Mouse (Mus musculus): ENCODE data around the gene Scn1b.

Gene Scn1b

DNA sequence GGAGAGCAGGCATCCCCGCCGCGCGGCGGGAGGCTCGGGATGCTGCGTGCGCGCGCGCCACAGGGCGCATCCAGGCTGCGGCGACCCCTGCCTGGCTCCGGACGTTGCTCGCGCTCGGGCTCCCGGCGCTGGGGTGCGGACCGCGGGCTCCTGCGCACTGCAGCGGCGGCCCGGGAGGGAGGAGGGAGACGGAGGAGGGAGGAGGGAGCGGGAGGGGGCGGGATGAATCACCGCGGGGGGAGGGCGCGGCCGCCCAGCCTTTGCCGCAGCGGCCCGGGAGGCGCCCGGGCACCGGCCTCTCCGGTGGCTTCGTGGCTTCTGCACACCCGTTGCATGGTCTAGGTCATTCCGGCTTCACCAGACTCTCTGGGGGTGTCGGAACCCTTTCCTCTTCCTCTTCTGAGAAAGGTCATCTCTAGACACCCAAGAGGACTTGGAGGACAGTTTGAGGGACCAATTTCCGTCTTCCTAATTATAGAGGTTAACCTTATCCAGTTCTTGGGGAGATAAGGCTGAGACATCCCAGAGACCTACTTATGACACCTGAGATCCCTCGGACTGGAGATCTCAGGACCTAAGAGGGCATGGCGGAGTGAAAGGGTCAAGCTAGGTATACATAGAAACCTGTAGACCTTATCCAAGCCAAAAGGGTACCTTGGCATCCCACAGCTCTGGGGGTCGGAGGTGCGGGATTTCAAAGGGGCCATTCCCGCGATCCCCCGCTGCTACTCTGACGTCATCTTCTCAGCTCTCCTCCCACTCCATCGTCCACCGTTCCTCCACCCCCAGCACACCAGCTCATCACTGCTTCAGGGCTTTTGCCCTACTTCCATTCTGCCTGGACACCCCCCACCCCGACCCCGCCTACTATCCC is at the start of gene Scn1b:
Gene Scn1b (minus strand): TSS at position 153 of the 874 bp plus-strand sequence.
- peak; percentile 56 to 58 for DNase-seq

DNA sequence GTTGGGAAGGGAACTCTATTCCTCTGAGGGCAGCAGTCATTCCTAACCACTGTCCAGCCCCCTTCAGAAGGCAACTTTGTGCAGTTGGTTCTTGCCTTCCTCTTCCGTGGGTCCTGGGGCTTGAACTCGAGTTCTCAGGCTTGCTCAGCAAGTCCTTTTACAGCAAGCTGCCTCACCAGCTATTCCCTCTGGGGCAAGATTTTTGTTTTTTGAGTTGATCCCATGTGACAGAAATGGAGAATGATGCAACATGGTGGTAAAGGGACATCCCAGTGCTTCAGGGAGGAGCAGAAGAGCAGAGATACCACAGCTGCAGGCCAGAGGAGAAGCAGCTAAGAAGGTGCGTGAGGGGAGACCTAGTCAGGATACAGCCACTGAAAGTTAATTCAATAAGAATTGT is 48.3 kb upstream of the Scn1b start:
- no peak for DNase-seq

- DNase-seq, result no peak
These were observed 47.7 kb upstream of the Scn1b start for GRCm38 (mm10) chr7:31174466-31174865.

GRCm38 (mm10) chr7:31172238-31172637 is 45.4 kb upstream of the Scn1b start:
- peak; percentile 32 to 47 for DNase-seq

DNA sequence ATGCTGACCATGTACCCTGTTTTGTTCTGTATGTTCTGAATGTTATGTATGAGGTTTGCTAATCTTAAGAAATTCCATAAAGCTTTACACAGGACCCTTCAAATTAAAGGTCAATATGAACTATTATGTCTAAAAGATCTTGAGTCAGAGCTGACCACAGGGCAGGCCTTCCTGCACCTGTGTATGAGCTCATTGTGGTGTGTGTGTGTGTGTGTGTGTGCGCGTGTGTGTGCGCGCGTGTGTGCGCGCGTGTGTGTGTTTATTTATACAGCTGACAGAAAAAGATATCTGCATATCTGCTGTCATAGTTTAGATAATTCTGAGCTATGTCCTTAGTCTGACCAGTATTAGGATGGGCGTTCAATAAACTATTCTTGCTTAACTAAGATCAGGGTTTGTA is 43.7 kb upstream of the Scn1b start:
- no peak for DNase-seq

- DNase-seq, result peak; percentile 44 to 54
These were observed 41.6 kb upstream of the Scn1b start for GRCm38 (mm10) chr7:31168412-31168811.

- no peak for DNase-seq
These were observed 37.9 kb upstream of the Scn1b start for GRCm38 (mm10) chr7:31164748-31165147.

- no peak for DNase-seq
These were observed 37.1 kb upstream of the Scn1b start for GRCm38 (mm10) chr7:31163666-31164577.

DNA sequence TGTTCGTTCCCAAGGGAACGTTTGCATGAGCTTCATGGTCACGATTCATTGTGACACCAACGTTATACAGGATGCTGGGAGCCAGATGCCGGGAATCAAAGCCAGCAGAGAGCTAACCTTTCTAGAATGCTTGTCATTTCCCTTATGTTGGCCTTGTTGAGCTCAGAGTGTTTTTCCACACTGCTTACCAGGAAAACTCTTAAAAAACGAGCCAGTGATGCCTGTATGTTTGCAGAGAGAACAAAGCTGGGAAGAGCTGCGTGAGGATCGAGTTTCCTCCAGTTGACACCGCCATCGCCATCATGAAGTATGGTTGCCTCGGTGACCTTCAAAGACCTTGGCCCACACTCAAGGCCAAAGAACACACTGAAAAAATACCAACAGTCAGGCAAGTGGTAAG is 35.5 kb upstream of the Scn1b start:
- no peak for DNase-seq

- no peak for DNase-seq
These were observed 35.0 kb upstream of the Scn1b start for GRCm38 (mm10) chr7:31161831-31162230.

DNA sequence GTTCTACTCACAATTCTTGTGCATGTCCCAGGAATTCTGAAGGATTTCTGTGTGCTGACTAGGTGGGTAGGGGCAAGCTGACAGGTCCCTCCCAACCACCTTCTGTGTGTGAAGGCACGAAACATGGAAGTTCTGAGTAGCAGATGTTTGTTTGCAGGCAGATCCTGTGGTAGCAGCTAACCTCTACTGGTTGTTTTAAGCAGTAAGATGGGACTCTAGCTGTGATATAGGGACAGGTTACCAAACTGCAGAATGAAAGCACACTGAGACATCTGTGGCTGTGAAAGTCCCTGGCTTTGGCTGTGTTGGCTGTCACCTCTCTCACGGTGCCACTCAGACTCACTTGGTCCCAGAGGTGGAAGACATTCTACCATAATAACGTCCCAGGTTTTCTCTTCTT is 34.4 kb upstream of the Scn1b start:
- no peak for DNase-seq

DNA sequence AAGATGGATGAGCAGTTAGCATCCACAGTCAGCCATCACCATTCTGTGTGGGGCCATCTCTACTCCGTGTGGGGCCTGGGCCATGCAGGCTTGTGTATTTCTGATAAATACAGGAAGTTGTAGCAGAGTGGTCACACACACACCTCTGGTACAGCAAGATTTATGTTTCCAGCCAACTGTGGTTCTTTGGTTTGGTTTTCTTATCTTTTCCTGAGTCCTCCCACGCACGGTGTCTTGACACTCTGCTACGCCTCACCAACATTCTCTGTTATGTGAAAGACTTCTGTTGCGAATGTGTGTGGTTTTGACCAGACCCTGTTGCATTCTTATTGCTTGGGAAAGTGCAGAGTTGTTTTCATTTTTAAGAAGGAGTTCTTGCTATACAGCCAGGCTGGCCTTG is 34.0 kb upstream of the Scn1b start:
- DNase-seq, result no peak

GRCm38 (mm10) chr7:31156034-31156928 is 29.5 kb upstream of the Scn1b start:
- peak; percentile 48 to 53 for DNase-seq

- peak in 1 of 2 experiments; percentile 43 for DNase-seq
These were observed 28.7 kb upstream of the Scn1b start, which contains the start of gene Gramd1a for GRCm38 (mm10) chr7:31155296-31156033. Gene Gramd1a, minus strand, starts transcription at chr7:31155896.

GRCm38 (mm10) chr7:31153536-31154320 is 26.9 kb upstream of the Scn1b start:
- no peak for DNase-seq

DNA sequence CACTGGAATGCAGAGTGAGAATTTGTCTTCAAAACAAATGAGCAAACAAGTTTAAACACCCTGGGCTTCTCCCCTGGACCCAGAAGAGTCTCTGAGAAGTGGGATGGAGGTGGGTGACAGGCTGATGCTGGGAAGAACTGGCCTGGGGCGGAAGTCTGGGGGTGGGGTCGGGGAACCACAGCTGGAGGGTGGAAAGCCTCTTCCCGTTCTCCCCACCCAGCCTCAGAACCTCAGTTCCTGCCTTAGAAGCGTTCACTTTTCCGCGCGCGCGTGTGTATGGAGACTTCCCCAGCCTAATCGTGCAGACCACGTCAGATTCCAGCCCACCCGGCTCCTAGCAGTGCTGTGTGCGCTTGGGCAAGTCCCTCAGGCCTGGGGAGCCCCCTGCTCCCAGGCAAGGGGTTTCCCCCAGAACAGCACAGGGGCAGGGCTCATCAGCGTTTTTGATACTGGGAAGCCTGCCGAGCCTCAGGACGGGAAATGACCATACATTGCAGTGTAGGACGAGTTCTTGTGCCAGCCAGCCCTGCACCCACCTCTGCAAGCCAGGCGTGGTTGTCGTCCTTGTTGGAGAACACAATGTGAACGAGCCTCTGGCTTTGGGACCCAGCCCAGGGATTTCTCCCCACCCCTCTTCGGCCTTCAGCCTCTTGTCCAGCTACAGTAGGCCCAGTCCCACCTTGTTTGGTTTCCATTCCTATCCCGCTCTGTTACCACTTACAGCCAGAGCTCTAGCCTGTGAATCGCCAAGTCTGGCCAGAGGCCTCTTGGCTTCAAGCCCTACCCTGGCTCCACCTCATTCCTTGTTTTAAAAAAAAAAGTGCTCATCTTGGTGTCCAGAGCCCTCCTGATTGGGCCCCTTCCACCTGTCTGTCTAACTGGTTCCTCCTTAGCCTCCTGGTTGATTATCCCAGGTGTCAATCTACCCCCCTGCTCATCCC is 24.8 kb upstream of the Scn1b start:
- peak; percentile 73 to 84 for DNase-seq

DNA sequence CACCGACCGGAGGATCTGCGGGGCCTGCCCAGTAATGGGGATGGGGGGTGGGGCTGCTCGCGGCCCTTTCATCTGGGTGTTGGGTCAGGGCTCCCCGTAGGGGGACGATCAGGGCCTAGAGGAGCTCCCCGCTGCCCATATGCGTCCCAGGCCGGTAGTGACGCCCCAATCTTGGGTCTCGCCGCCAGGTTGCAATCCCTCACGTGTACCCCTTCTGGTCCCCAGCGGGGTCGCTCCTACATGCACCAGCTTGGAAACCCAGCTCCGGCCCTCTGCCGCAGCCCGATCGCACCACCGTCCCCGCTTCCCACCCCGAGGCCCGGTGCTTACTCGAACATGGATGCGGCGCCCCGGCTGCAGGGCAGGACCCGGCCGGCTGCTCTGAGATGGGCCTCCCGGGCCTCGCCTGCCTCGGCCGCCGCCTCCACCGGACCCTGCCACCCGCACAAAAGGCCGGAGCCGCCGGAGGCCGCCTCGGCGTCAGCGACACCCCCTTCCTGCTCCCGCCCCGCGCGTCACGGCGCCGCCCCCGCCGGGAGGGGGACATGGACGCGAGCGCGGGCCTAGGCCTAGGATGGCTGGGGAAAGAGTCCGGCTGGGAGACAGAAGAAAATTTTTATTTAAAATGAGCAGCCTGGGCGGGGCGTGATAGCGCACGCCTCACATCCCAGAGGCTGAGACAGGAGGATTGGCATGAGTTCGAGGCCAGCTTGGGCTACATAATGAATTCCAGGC is 23.9 kb upstream of the Scn1b start:
- peak; percentile 92 to 93 for DNase-seq

GRCm38 (mm10) chr7:31149751-31150565 is 23.2 kb upstream of the Scn1b start:
- DNase-seq, result no peak

All from lung, adult 18-20 months (tissue).